Mouse (Mus musculus) kidney, adult 2 months (tissue): ENCODE data around the gene Ralgps1.
"Not testable (repeated sequence)": the region's sequence is repeated elsewhere in the genome, so short reads cannot be mapped to it uniquely, and the experiment has no call there.

ENCODE experiments used
- CTCF ChIP-seq: fragments of 200-500 bp; conservative IDR thresholded peaks from 2 replicates; pipeline ENCODE4 v1.5.1; 2011; ENCODE audit warnings: low read depth, mild to moderate bottlenecking, control low read depth, low read length, moderate library complexity, mixed read lengths; ENCODE audit not compliant: insufficient read depth, insufficient read length
- POLR2A ChIP-seq: fragments of 200-500 bp; IDR thresholded peaks from one replicate; pipeline ENCODE4 v1.6.1; 2011; ENCODE audit warnings: low read depth, low read length, control low read depth

DNA sequence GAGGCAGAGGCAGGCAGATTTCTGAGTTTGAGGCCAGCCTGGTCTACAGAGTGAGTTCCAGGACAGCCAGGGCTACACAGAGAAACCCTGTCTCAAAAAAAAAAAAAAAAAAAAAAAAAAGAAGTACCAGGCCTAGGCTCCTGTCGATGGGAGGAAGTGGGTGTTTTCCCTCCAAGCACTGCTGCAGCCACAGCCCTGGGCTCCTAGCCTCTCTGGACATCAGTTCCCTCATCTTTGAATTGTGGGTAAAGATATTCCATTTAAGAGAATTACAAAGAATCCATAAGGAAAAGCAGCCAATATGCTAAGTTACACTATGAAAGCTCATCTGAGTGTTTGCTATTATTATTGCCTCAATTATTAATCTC lies 281.3 kb downstream of the Ralgps1 start:
- TF ChIP-seq CTCF, POLR2A: not testable (repeated sequence)
